Mouse (Mus musculus): ENCODE data around the gene Tenm4. TPM values are rescaled to one million over a fixed set of nuclear protein-coding genes. Genes with fewer than 3 reads are reported as not detected.
A peak's percentile ranks its signal among the peaks of the same experiment; 100 is the strongest.

Tenm4 gene
- polyA plus RNA-seq, 1 experiment from 2014 or later: 39.7 TPM

DNA sequence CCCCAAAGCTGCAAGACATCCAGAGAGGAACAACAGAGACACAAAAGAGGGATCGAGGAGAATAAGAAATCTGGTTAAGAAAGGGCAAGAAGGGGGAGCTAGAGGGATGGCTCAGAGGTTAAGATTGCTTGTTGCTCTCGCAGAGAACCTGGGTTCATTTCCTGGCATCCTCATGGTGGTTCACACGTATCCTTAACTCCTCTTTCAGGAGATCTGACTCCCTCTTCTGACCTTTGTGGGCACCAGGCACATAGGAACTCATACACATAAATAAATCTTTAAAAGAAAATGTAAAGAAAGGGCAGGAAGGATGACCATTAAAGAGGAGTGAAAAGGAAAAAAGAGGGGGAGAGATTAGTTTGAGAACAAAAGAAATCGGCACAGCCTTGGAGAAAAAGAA is 18.6 kb upstream of the Tenm4 start:
- no peak for ATAC-seq (ENCODE audit: low FRiP score, low TSS enrichment)
- no peak overlapping the region; the same call in 1 of the 2 replicates for H3K4me3 ChIP-seq (ENCODE audit: low read length)

DNA sequence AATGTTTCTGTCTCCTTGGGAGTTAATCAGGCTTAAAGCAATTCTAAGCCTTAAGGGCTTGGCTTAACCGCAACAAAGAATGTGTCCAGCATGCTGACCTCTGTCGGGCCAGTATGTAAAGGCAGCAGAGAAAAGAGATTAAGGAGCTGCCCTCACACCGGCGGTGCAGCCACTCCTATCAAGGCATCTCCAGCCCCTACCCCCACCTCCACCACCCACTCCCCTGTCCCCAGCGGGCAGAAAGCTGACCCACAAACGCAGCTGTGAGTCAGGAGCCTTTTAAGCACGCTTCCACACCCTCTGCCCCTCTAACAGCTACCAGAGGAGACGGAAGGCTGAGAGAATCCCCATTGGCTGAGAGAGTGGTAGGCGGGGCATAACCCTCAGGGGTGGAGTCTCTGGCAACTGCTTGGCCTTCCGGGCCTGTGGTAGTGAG is 18.1 kb upstream of the Tenm4 start:
- Histone ChIP-seq H3K27me3 (ENCODE audit: insufficient read depth, low read length) (no peaks in the 10 kb centered on the region), H3K27ac (ENCODE audit: low read length) (peak overlapping the region; percentile 60; the same call in 1 of the 2 replicates), H3K9ac (replicated peaks; ENCODE audit: low read length) (peak overlapping the region; percentile 53), H3K36me3 (ENCODE audit: insufficient read depth, low read length) (no peaks in the 10 kb centered on the region), H3K4me1 (ENCODE audit: insufficient read depth, low read length) (peaks cover 11% of the 10 kb centered on the region), H3K4me2 (replicated peaks; ENCODE audit: low read depth, low read length) (peak overlapping the region; percentile 50), H3K4me3 (ENCODE audit: low read length) (peak overlapping the region; percentile 46), H3K9me3 (ENCODE audit: low read length) (no peaks in the 10 kb centered on the region)
- ATAC-seq (ENCODE audit: low FRiP score, low TSS enrichment): peak; percentile 97
- WGBS: 0% methylated on average over 10 of the region's 10 CpGs

More for the DNA sequence above, 18.6 kb upstream of the Tenm4 start:
- peak overlapping the region; percentile 50 for H3K4me2 ChIP-seq (replicated peaks; ENCODE audit: low read depth, low read length)
- 0 out of 2 replicates have a peak overlapping the region, but pooled peaks have one; percentile 53 for H3K9ac ChIP-seq (replicated peaks; ENCODE audit: low read length)
- peak overlapping the region; percentile 60; the same call in 1 of the 2 replicates for H3K27ac ChIP-seq (ENCODE audit: low read length)
- no peaks in the 10 kb centered on the region for H3K36me3 ChIP-seq (ENCODE audit: insufficient read depth, low read length)
- H3K4me1 ChIP-seq (ENCODE audit: insufficient read depth, low read length): peaks cover 12% of the 10 kb centered on the region
- WGBS: 12% methylated on average over 4 of the region's 4 CpGs
- no peaks in the 10 kb centered on the region for H3K27me3 ChIP-seq (ENCODE audit: insufficient read depth, low read length)
- H3K9me3 ChIP-seq (ENCODE audit: low read length): no peaks in the 10 kb centered on the region

DNA sequence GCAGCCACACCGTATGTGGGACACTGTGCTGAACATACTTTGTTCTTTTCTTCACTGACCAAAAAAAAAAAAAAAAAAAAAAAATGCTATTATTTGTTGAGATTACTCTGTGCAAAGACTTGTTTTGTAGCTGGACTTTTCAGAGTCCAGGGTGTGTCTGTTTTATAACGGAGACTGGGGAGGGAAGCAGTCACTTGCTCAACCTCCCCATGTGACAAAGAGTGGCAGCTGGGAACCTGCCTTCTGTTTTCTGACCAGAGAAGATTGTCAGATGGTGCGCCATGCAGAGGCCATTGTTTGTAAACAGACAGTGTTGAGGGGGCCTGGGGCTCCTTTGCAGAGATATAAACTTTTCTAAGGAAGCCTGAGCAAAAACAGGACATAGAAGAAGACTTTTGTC is 17.0 kb upstream of the Tenm4 start:
- H3K27me3 ChIP-seq (ENCODE audit: insufficient read depth, low read length): no peaks in the 10 kb centered on the region
- no peak overlapping the region for H3K4me3 ChIP-seq (ENCODE audit: low read length)
- H3K27ac ChIP-seq (ENCODE audit: low read length): no peak overlapping the region
- WGBS: 90% methylated on average over 3 of the region's 3 CpGs
- H3K4me1 ChIP-seq (ENCODE audit: insufficient read depth, low read length): peaks cover 8% of the 10 kb centered on the region
- no peaks in the 10 kb centered on the region for H3K36me3 ChIP-seq (ENCODE audit: insufficient read depth, low read length)
- no peak overlapping the region for H3K4me2 ChIP-seq (replicated peaks; ENCODE audit: low read depth, low read length)
- no peak for ATAC-seq (ENCODE audit: low FRiP score, low TSS enrichment)
- no peak overlapping the region for H3K9ac ChIP-seq (replicated peaks; ENCODE audit: low read length)
- no peaks in the 10 kb centered on the region for H3K9me3 ChIP-seq (ENCODE audit: low read length)

DNA sequence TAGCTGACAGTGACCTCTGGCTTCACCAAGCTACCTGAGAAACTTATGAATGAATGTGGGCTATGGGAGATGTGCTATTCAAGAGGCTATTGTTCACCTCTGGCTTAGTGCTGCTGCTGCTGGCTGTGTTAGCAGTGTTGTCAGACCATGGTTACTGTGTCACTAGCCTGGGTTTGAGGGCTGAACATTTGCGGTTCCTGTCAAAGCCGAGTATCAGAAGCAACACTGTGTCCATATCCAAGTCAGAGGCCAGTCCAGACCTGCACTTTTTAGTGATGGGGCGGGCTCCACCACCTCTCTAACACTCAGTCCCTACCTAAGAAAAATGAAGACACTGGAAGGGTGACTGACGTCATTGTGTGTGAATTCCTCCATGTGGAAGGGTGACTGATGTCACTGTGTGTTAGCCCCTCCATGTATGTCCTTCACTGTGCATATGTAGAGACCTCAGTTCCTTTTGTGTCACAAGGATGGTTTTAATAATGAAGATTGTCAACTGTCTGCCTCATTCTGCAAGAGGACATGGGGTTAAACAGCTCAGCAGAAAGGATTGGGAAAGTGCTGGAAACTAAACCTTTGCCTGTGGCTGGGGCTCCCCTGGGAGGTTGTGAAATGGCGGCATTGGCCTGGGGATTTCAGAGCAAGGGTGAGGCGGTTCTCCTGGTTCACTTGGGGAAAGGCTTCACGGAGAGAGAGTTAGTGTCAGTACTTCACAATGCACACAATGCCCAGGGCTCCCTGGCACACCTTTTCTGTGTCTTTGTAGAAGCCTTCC is 14.4 kb upstream of the Tenm4 start:
- no peak overlapping the region for H3K4me3 ChIP-seq (ENCODE audit: low read length)
- H3K9ac ChIP-seq (replicated peaks; ENCODE audit: low read length): no peak overlapping the region
- no peak overlapping the region for H3K4me2 ChIP-seq (replicated peaks; ENCODE audit: low read depth, low read length)
- no peaks in the 10 kb centered on the region for H3K9me3 ChIP-seq (ENCODE audit: low read length)
- no peak for ATAC-seq (ENCODE audit: low FRiP score, low TSS enrichment)
- 79% methylated on average over 7 of the region's 7 CpGs for WGBS
- no peaks in the 10 kb centered on the region for H3K36me3 ChIP-seq (ENCODE audit: insufficient read depth, low read length)
- H3K27me3 ChIP-seq (ENCODE audit: insufficient read depth, low read length): no peaks in the 10 kb centered on the region
- H3K4me1 ChIP-seq (ENCODE audit: insufficient read depth, low read length): peaks cover 8% of the 10 kb centered on the region
- H3K27ac ChIP-seq (ENCODE audit: low read length): no peak overlapping the region

DNA sequence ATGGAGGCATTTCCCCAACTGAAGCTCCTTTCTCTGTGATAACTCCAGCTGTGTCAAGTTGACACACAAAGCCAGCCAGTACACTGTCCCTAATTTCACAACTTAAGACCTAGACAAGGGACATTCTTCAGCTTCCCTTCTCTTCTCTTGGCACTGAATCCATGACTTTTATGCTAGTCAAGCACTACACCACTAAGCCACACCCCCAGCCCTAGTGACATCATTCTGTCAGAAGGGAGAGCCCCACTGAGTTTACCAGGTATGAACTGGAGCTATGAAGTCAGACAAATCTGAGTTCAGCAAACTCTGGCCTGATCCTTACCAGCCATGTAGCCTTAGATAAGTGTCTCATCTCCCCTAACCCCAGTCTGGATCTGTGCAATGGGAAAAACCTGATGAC is 6.9 kb upstream of the Tenm4 start:
- Histone ChIP-seq H3K4me1 (ENCODE audit: insufficient read depth, low read length) (no peaks in the 10 kb centered on the region), H3K9ac (replicated peaks; ENCODE audit: low read length) (no peak overlapping the region), H3K9me3 (ENCODE audit: low read length) (no peaks in the 10 kb centered on the region), H3K36me3 (ENCODE audit: insufficient read depth, low read length) (no peaks in the 10 kb centered on the region), H3K27me3 (ENCODE audit: insufficient read depth, low read length) (no peaks in the 10 kb centered on the region), H3K4me2 (replicated peaks; ENCODE audit: low read depth, low read length) (no peak overlapping the region), H3K4me3 (ENCODE audit: low read length) (no peak overlapping the region), H3K27ac (ENCODE audit: low read length) (no peak overlapping the region)
- no peak for ATAC-seq (ENCODE audit: low FRiP score, low TSS enrichment)

DNA sequence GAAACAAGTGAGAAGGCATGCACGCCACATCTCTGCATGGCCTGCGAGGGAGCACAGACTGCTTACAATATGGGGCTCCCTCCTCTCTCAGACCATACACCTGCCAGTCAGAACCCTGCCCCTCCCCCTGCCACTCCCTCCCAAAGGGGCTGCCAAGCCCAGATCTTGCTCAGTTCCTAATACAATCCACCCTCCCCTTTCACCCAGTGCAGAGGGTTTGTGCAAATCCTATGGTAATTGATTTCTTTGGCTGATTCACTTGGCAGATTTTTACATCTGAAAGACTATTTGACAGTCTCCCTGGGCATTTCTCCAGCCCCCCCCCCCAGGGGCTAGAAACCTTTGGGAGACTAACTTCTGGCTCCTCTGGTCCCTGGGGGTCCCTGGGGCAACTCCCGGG is 2.1 kb upstream of the Tenm4 start:
- no peak overlapping the region for H3K27ac ChIP-seq (ENCODE audit: low read length)
- no peaks in the 10 kb centered on the region; the same call in 1 of the 2 replicates for H3K27me3 ChIP-seq (ENCODE audit: insufficient read depth, low read length)
- no peaks in the 10 kb centered on the region for H3K9me3 ChIP-seq (ENCODE audit: low read length)
- H3K36me3 ChIP-seq (ENCODE audit: insufficient read depth, low read length): no peaks in the 10 kb centered on the region
- no peak overlapping the region for H3K4me3 ChIP-seq (ENCODE audit: low read length)
- H3K9ac ChIP-seq (replicated peaks; ENCODE audit: low read length): no peak overlapping the region
- peak; percentile 63; the same call in 1 of the 2 replicates for ATAC-seq (ENCODE audit: low FRiP score, low TSS enrichment)
- no peak overlapping the region for H3K4me2 ChIP-seq (replicated peaks; ENCODE audit: low read depth, low read length)
- 0 out of 2 replicates have a peak, but pooled peaks cover 7% of the 10 kb centered on the region for H3K4me1 ChIP-seq (ENCODE audit: insufficient read depth, low read length)
- WGBS: 52% methylated on average over 3 of the region's 3 CpGs

DNA sequence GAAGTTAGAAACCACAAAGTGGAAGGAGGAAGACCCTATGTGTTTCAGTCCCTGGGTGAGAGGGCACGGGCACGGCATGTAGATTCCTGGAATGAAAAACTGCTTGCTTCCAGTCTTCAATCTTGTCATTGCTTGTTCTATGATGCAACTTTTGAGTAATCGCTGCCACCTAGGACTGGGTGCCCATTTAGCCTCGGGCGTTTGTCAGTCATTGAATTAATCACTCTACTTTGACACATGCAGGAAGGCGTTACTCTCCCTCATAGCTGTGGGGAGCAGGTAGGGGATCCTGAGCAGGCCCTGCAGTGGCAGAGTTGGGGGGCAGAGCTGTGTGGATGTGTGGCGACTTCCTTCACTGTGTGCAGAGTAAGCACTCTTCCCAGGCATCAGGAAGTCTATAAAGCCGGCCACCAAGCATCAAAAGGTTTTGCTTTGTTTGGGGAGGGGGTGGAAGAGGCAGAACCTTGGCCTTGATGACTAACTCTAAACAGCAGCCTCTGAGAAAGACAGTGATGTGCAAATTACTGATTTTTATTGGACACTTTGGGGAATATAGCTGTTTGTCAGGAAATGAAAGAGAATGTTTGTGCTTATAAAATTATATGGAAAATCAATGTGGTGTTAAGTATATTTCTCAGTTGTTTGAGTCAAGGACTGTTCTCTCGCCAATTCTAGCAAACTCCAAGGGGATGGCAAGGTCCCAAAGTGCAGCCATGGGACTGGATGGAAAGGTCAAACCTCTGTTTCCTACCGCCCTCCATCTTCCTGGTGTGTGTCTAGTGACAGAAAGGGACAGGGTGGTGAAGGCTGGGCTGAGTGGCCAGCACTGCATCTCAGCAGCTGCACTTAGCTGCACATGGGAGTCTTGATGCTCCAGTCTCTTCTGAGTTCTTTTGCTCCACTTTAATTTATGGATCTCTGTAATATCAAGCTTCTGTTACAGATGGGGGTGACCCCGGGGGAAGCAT is 834 bp downstream of the Tenm4 start:
- no peak overlapping the region for H3K4me3 ChIP-seq (ENCODE audit: low read length)
- H3K9me3 ChIP-seq (ENCODE audit: low read length): no peaks in the 10 kb centered on the region
- WGBS: 44% methylated on average over 11 of the region's 11 CpGs
- 0 out of 2 replicates have a peak overlapping the region, but pooled peaks have one; percentile 19 for H3K4me2 ChIP-seq (replicated peaks; ENCODE audit: low read depth, low read length)
- H3K27ac ChIP-seq (ENCODE audit: low read length): no peak overlapping the region
- H3K36me3 ChIP-seq (ENCODE audit: insufficient read depth, low read length): no peaks in the 10 kb centered on the region
- no peak overlapping the region for H3K9ac ChIP-seq (replicated peaks; ENCODE audit: low read length)
- H3K27me3 ChIP-seq (ENCODE audit: insufficient read depth, low read length): no peaks in the 10 kb centered on the region; the same call in 1 of the 2 replicates
- H3K4me1 ChIP-seq (ENCODE audit: insufficient read depth, low read length): 0 out of 2 replicates have a peak, but pooled peaks cover 7% of the 10 kb centered on the region
- no peak for ATAC-seq (ENCODE audit: low FRiP score, low TSS enrichment)

DNA sequence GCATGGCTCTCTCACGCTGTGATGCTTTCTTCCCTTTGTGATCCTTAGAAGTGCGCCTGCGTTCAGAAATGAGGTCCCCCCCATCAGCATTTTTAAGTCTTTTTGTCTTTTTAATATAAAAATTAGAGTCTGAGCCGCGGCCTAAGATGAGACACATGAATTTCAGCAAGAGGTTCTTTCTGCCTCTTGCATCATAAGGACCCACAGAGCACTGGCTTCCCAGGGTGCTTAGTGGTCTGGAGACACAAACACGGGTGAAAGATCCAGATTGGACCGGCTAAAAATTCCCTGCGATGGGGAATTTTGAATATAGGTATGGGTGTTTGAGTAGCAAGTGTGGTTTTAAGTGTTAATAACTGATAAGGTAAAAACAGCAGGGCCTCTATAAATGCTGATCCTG is 5.7 kb downstream of the Tenm4 start:
- Histone ChIP-seq H3K27ac (ENCODE audit: low read length) (no peak overlapping the region), H3K4me3 (ENCODE audit: low read length) (no peak overlapping the region), H3K27me3 (ENCODE audit: insufficient read depth, low read length) (no peaks in the 10 kb centered on the region), H3K9ac (replicated peaks; ENCODE audit: low read length) (no peak overlapping the region), H3K4me2 (replicated peaks; ENCODE audit: low read depth, low read length) (no peak overlapping the region), H3K36me3 (ENCODE audit: insufficient read depth, low read length) (no peaks in the 10 kb centered on the region), H3K9me3 (ENCODE audit: low read length) (no peaks in the 10 kb centered on the region), H3K4me1 (ENCODE audit: insufficient read depth, low read length) (no peaks in the 10 kb centered on the region)
- 89% methylated on average over 8 of the region's 8 CpGs for WGBS
- ATAC-seq (ENCODE audit: low FRiP score, low TSS enrichment): no peak

DNA sequence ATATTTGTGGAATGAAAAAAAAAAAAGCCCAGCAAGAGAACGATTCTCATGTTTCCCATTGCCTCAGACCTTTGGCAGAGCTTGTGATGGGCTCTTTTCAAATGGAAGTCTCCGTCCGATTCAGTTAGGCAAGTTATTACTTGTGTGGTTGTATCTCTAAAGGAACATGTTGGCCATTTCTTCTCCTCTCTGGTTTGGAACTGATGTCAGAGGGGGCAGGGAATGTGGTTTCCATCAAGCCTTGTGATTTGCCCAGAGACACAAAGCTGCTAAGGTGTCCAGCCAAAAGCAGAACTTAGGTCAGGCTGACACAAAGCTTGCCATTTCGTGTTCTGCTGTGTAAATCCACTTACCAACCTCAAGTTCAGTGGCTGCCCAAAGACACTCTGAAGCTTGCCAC is 10.7 kb downstream of the Tenm4 start:
- Histone ChIP-seq H3K4me3 (ENCODE audit: low read length) (no peak overlapping the region), H3K9me3 (ENCODE audit: low read length) (no peaks in the 10 kb centered on the region), H3K4me1 (ENCODE audit: insufficient read depth, low read length) (no peaks in the 10 kb centered on the region), H3K27me3 (ENCODE audit: insufficient read depth, low read length) (no peaks in the 10 kb centered on the region), H3K4me2 (replicated peaks; ENCODE audit: low read depth, low read length) (no peak overlapping the region), H3K9ac (replicated peaks; ENCODE audit: low read length) (no peak overlapping the region), H3K27ac (ENCODE audit: low read length) (no peak overlapping the region), H3K36me3 (ENCODE audit: insufficient read depth, low read length) (no peaks in the 10 kb centered on the region)
- no peak for ATAC-seq (ENCODE audit: low FRiP score, low TSS enrichment)
- 82% methylated on average over 4 of the region's 4 CpGs for WGBS

Data from kidney, embryonic 16.5 days (tissue).